Mouse (Mus musculus): ENCODE measurements at regions not wholly inside any gene's neighbourhood (a gene's known extent, or its start where the extent isn't known, plus 50 kb on each side); places are given as distances from the start of the nearest gene placed in this dataset.

DNA sequence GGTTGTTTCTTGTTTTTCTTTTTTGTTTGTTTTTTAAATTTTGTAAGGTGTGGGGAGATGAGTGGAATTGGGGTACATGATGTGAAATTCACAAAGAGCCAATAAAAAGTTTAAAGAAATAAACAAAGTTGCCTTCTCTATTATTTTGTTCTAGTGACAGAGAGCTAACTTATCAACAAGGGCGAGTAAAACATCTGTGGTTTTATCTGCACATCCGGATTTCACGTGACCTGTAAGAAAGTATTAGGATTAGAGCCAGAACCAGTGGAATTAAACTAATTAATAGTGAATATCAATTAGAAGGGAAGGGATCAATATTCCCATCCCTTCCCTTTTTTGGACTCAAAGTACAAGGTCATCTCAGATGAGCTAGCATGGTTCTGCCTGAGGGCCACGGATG is 52.6 kb upstream of the Csf1 start:
- no peak for DNase-seq (ENCODE audit: low read depth)
- TF ChIP-seq CTCF (IDR thresholded peaks at IDR 0.05; ENCODE audit: borderline replicate concordance, extremely low read depth, insufficient read depth, insufficient read length) (no peak), POLR2A (IDR thresholded peaks at IDR 0.05; ENCODE audit: borderline replicate concordance, extremely low read depth, insufficient read depth, insufficient read length, poor library complexity, severe bottlenecking) (no peak)

DNA sequence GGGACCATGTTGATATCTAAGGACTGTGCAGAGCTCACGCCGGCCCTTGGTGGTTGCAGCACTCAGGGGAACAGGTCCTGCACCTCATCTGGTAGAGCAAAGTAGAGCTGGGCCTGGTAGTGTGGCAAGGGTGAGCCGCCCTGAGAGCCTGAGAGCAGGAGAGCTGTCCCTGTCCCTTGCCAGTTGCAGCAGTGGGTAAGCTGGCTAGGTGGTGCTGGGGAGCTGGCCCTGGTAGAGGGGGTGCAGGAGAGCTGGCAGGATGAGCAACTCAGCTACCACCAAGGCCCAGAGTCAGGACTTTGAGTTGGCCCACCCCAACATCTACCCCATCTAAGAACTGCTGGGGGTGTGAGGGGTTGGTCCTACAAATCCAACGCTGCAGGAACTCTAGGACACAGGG is 52.1 kb upstream of the Csf1 start:
- TF ChIP-seq POLR2A (IDR thresholded peaks at IDR 0.05; ENCODE audit: borderline replicate concordance, extremely low read depth, insufficient read depth, insufficient read length, poor library complexity, severe bottlenecking), result no peak
- no peak for TF ChIP-seq CTCF (IDR thresholded peaks at IDR 0.05; ENCODE audit: borderline replicate concordance, extremely low read depth, insufficient read depth, insufficient read length)
- DNase-seq (ENCODE audit: low read depth), result no peak

GRCm38 (mm10) chr3:107810452-107811050 is 50.3 kb upstream of the Csf1 start:
- TF ChIP-seq POLR2A (IDR thresholded peaks at IDR 0.05; ENCODE audit: borderline replicate concordance, extremely low read depth, insufficient read depth, insufficient read length, poor library complexity, severe bottlenecking) (no peak), CTCF (IDR thresholded peaks at IDR 0.05; ENCODE audit: borderline replicate concordance, extremely low read depth, insufficient read depth, insufficient read length) (no peak)
- no peak for DNase-seq (ENCODE audit: low read depth)
